Mouse (Mus musculus): ENCODE results near the gene Sdccag8.

The Sdccag8 gene

DNA sequence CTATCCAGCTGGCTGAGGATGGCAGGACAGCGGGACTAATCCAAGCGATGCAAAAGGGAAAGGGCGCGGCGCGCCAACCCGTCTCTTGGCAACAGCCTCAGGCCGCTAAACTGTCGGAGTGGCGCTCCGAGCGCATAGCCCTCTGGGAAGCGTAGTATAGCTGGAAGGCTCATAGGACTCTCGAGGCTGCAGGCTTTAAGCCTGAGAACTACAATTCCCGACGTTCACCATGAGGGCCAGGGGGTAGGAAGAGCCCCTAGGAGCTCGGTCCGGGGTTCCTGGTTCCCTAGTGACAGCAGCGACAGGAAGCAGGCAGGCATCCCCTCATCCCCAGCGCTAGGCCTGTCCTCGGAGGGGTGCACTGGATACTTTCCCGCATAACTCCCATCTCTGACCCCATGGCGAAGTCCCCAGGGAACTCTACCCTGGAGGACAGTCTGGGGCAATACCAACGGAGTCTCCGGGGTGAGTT, at the start of gene Sdccag8:
Gene Sdccag8 (plus strand): TSS at position 70 of the 472 bp plus-strand sequence.
- DNase-seq = peak; percentile 96

GRCm38 (mm10) chr1:176774533-176774932, 39.9 kb upstream of the Sdccag8 start:
- no peak for DNase-seq

GRCm38 (mm10) chr1:176789326-176789725, 25.1 kb upstream of the Sdccag8 start:
- DNase-seq = no peak

DNA sequence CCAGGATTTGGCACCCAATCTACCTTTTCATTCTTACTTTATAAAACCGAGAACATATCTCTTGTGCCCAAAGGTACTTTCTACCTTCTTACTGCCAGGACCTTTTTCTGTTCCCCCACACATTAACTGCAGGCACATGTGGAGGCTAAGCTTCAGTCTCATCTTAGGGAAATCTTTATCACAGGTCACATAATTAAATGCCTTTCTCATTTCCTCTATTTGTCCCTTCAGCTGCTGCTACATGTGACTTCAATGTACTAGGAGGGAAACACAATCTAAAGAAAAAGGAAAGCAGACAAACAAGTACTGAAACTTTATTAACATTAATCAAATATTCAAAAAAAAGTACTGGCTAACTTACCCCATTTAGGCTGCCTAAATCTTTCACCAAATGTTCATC, 22.3 kb upstream of the Sdccag8 start:
- no peak for DNase-seq

DNA sequence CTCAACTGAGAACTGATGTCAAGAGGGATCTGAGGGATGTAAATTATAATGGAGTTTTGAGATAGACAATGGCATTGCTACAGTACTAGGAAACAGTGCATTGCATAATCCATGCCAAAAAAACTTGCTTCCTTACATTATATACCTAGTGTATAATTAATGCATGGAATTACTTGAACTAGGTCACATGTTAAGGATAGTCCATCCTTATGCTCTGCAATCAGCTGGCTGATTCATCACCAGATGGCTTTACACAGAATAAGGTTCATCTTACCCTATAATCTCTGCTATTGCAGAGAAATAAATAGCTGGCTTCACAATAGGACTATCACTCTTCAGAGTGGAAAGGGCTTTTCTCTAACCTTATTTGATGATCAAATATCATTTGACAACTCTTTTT, 15.8 kb upstream of the Sdccag8 start:
- no peak for DNase-seq

DNA sequence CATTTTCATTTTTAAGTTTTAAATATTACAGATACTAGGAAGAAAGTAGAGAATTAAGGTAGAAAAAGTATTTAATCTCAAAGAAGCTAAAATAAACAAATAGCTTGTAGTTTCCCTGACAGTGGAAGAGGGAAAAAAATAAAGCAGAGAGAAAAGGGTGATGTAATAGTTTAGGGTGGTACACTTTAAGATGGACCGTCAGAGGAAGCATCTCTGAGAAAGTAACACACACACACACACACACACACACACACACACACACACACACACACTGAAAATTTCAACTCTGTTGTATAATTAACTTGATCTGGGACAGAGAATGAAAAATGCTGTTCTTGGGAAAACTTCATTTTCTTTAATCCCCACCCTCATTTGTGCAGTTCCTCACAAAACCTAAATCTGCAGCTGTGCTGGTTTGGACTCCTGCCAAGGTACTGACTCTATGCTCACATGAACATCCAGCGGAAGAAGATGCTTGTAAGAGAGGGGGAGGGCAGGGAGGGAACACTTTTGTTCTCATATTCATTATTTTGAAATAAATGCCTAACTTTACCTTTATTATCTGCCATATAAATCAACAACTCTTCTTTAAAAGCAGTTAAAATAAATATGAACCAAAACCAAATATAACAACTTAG, 13.6 kb upstream of the Sdccag8 start:
- DNase-seq = no peak

- no peak for DNase-seq
Observed at GRCm38 (mm10) chr1:176810161-176810560, 4.3 kb upstream of the Sdccag8 start.

- no peak for DNase-seq
Observed at GRCm38 (mm10) chr1:176811892-176812291, 2.6 kb upstream of the Sdccag8 start.

GRCm38 (mm10) chr1:176812491-176813291, 1.8 kb upstream of the Sdccag8 start:
- DNase-seq = peak; percentile 52

GRCm38 (mm10) chr1:176813292-176814035, 996 bp upstream of the Sdccag8 start:
- DNase-seq = peak; percentile 75

DNA sequence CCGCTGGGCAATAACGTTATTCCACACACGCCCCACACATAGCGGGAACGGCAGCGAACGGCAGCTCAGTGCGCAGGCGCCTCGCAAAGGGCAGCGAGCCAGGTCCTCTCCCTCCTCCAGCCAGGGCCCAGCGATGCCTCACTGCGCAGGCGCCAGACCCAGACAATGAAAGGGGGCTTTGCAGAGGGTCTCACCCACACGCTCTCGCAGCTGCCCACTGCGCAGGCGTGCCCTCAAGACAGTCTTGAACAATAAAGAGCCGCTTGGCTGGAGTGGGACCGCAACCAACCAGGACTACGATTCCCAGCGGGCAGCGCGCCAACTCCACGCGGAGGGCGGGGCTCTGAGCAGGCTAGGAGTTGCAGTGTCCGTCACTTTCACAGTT, 432 bp upstream of the Sdccag8 start, which contains the start of gene Cep170:
Gene Cep170 (minus strand): TSS at position 32 of the 385 bp plus-strand sequence.
- peak; percentile 97 for DNase-seq

DNA sequence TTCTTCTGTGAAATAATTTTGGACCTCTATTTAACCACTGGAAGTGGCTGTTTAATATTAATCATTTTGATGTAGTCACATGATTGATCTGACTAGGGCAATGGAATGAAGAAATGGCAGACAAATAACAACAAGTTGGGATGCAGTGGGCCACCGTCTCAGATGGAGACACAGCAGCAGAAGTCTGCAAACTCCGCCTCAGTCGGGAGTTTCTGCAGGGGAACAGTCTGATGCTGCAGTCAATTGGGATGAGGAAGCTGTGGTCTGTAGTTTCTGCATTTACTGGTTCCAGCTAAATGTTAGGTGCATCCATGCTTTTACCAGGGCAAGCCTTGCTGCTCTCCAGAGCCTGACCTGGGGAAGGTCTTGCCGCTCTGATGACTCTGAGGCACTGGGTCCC, 2.3 kb downstream of the Sdccag8 start:
- no peak for DNase-seq

GRCm38 (mm10) chr1:176818147-176818546, 3.7 kb downstream of the Sdccag8 start:
- no peak for DNase-seq

GRCm38 (mm10) chr1:176818763-176819162, 4.3 kb downstream of the Sdccag8 start:
- no peak for DNase-seq

GRCm38 (mm10) chr1:176821929-176822328, 7.5 kb downstream of the Sdccag8 start:
- no peak for DNase-seq

DNA sequence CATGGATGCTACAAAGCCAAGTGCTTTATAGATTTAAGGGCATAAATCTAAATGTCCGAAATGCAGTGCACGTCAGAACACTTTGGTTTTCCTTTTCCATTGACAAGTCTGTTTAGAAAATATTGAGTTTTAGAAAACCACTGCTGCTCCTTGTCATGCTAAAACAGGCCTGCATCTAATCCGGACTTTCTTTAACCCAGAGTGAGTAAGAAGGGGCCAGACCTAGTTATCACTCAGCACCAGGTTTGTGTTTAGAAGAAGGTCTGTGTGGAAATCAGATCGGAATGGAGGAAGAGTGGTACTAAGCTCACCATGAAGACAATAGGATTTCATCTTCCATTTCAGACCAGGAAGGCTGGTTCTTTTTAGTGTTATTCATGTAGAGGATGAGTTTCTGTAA, 8.5 kb downstream of the Sdccag8 start:
- no peak for DNase-seq

DNA sequence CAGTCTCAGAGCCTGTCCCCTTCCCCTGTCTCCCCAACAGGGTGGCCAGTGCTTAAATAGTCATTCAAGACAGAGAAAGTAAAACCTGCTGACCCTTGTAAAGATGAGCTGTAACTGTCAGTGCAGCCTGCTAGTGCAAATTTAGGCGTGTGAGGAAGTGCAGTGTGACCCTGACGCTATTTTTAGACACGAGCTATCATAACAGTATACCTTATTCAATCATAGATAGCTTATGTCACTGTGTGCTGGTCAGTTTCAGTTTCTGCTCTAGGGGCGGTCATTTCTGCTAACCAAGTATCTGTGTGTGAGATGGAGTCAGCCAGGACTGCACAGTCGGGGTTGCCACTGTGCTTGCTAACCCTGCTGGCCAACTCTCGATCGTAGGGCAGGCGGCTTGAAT, 9.4 kb downstream of the Sdccag8 start:
- DNase-seq = no peak

- no peak for DNase-seq
Observed at GRCm38 (mm10) chr1:176824611-176825010, 10.2 kb downstream of the Sdccag8 start.

- DNase-seq = no peak
Observed at GRCm38 (mm10) chr1:176825084-176825483, 10.6 kb downstream of the Sdccag8 start.

- DNase-seq = no peak
Observed at GRCm38 (mm10) chr1:176826186-176826585, 11.7 kb downstream of the Sdccag8 start.

DNA sequence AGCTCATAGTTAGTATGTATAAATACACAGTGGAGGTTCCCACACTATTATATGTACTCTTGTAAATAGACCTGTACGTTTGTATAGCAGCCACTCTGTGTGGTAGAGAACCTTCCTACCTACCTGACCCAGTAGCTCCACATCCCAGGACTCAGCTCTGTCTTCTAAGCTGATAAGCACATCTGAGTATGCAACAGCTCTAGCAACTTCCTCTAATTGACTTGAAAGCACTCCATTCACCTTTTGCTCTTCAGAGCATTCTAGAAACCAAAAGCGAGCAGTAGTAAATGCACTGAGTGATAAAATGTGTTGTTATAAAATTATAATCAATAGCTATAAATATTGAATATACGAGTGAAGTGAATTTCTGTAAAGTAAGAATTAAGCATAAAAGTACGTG, 12.5 kb downstream of the Sdccag8 start:
- DNase-seq = no peak

DNA sequence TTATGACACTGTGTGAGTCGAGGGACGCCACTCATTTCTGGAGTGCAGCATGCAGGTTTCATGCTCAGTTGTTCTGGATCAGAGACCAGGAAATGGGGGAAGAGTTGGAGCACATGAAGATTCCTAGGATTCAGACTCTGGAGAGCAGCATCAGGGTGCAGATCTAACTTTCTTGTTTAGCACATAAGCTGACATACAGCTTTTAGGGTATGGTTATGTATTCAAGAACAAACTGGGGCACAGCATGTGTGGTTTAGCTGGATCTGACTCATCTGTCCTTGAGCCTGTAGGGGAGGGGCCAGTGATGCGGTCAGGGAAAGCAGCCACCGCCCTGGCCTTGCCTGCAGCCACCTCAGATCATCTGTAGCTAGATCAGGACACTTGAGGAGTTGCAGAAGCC, 12.9 kb downstream of the Sdccag8 start:
- DNase-seq = no peak

GRCm38 (mm10) chr1:176827945-176828485, 13.6 kb downstream of the Sdccag8 start:
- DNase-seq = no peak
